Mouse (Mus musculus): Measurements from ENCODE around the gene Myh7.

- TF ChIP-seq EP300 (IDR thresholded peaks at IDR 0.05; ENCODE audit: low read length), result no peak
- TF ChIP-seq POLR2A (IDR thresholded peaks at IDR 0.05; ENCODE audit: low read depth, low read length), result no peak
- TF ChIP-seq ZNF384 (IDR thresholded peaks at IDR 0.05; ENCODE audit: low read depth, low read length), result no peak
- TF ChIP-seq SMC3 (IDR thresholded peaks at IDR 0.05; ENCODE audit: low read depth, low read length), result no peak
- TF ChIP-seq ELF1 (IDR thresholded peaks at IDR 0.05; ENCODE audit: low read depth, low read length), result no peak
- TF ChIP-seq NRF1 (IDR thresholded peaks at IDR 0.05; ENCODE audit: low read depth, low read length), result no peak
- no peak for TF ChIP-seq MAZ (IDR thresholded peaks at IDR 0.05; ENCODE audit: low read depth, low read length)
- no peak for TF ChIP-seq KAT2A (IDR thresholded peaks at IDR 0.05; ENCODE audit: insufficient replicate concordance, low read length)
Observed at GRCm38 (mm10) chr14:55020394-55020793, 26.0 kb upstream of the Myh7 start.

Data from CH12.LX (cell line).